Mouse (Mus musculus): ENCODE data around the gene Peli2.

- TF ChIP-seq CTCF (IDR thresholded peaks at IDR 0.05; ENCODE audit: control insufficient read depth, insufficient read depth, low read length) (no peak), POLR2A (IDR thresholded peaks at IDR 0.05; ENCODE audit: borderline replicate concordance, control insufficient read depth, low read depth, low read length) (no peak)
These were observed 203.3 kb downstream of the Peli2 start for GRCm38 (mm10) chr14:48323771-48324459.

All from bone marrow, adult 2 months (tissue).